Mouse (Mus musculus) heart, postnatal 25 days (tissue): Measurements from ENCODE around the gene Naxe. TPM values are rescaled to one million over a fixed set of nuclear protein-coding genes. Genes with fewer than 3 reads are reported as not detected.

Source experiments
- total RNA-seq, 2 experiments: library from RNA; stranded (reverse); gene quantifications; 2 replicates each; pipeline ENCODE4 v1.2.3; 2021

Naxe gene
- total RNA-seq, 2 experiments from 2014 or later, result 64.1 to 71.5 TPM

Other genes starting within 250 kb of the Naxe start
- 10 to 100 TPM; 17.9 to 21.7 TPM for gene Pear1, start 234.2 kb downstream of the Naxe start, total RNA-seq
- gene Sh2d2a, start 211.7 kb downstream of the Naxe start, total RNA-seq, result under 1 TPM in 1 of 2 experiments, not detected in 1; 0.08 TPM
- gene Prcc, start 172.9 kb downstream of the Naxe start, total RNA-seq, result 10 to 100 TPM; 48.3 to 50.7 TPM
- 100 to 1,000 TPM; 108 to 112 TPM for gene Hdgf, start 152.2 kb downstream of the Naxe start, total RNA-seq
- gene Mrpl24, start 139.0 kb downstream of the Naxe start, total RNA-seq, result 10 to 100 TPM; 68.3 to 70.1 TPM
- gene Isg20l2, start 128.2 kb downstream of the Naxe start, total RNA-seq, result 10 to 100 TPM; 12.1 to 12.4 TPM
- 1 to 10 TPM; 6.0 to 6.1 TPM for gene Rrnad1, start 127.8 kb downstream of the Naxe start, total RNA-seq
- gene Crabp2, start 109.8 kb downstream of the Naxe start, total RNA-seq, result not detected
- 10 to 100 TPM; 20.9 to 25.1 TPM for gene Nes, start 87.4 kb downstream of the Naxe start, total RNA-seq
- under 1 TPM; 0.14 to 0.26 TPM for gene Bcan, start 58.3 kb downstream of the Naxe start, total RNA-seq
- not detected for gene Hapln2, start 30.9 kb downstream of the Naxe start, total RNA-seq
- 10 to 100 TPM in 1 of 2 experiments, 1 to 10 TPM in 1; 7.8 to 10.2 TPM for gene Gpatch4, start 15.4 kb downstream of the Naxe start, total RNA-seq
- gene Ttc24, start 19.8 kb upstream of the Naxe start, total RNA-seq, result not detected
- gene Iqgap3, start 23.5 kb upstream of the Naxe start, total RNA-seq, result 1 to 10 TPM in 1 of 2 experiments, under 1 TPM in 1; 0.75 to 1.0 TPM
- 100 to 1,000 TPM; 111 to 122 TPM for gene Mef2d, start 83.9 kb upstream of the Naxe start, total RNA-seq
- not detected for gene Rhbg, start 196.2 kb upstream of the Naxe start, total RNA-seq
- gene Gm38392, start 228.7 kb upstream of the Naxe start, total RNA-seq, result under 1 TPM in 1 of 2 experiments, not detected in 1; 0.22 TPM
- 1 to 10 TPM; 4.8 to 5.4 TPM for gene Tsacc, start 238.5 kb upstream of the Naxe start, total RNA-seq
- 100 to 1,000 TPM; 184 to 199 TPM for gene Cct3, start 238.6 kb upstream of the Naxe start, total RNA-seq